19 mouse cellular contexts compared by ENCODE assay signal in the genomic region with DNA sequence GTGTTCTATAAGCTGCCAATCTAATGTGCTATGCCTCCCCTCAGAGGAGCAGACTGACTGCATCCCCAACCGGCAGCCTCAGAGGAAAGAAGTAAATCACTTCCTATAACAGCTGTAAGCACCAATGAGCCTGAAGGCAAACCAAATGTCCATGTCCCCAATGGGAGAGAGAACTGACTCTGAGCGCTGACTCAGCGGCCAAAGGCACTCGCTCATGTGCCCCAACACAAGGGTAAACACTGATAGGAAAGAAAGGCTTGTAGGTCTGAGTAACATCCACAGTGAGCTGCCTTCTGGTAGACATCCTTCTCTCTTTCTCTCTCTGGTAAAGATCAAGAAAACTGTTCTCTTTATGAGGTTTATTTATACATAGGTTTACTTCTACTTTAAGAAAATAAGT.
"Had no signal": no experiment of that assay in that cellular context is flagged by ENCODE, and none has a peak within 500 bp of the region (broad histone marks: within the 10 kb centered on the region; RNA-seq: fewer than 3 reads in every experiment).

No protein-coding gene starts in this region.

- H3K4me3 ChIP-seq: intestine, embryonic 15.5 days; limb, embryonic 12.5 days; limb, embryonic 15.5 days; liver, embryonic 15.5 days; midbrain, embryonic 12.5 days; midbrain, embryonic 15.5 days; neural tube, embryonic 13.5 days; stomach, embryonic 15.5 days had no signal

- H3K9me3 ChIP-seq: intestine, embryonic 15.5 days; limb, embryonic 12.5 days; limb, embryonic 15.5 days; liver, embryonic 15.5 days; midbrain, embryonic 12.5 days; midbrain, embryonic 15.5 days; neural tube, embryonic 13.5 days; stomach, embryonic 15.5 days had no signal

- H3K27me3 ChIP-seq: intestine, embryonic 15.5 days; limb, embryonic 12.5 days; limb, embryonic 15.5 days; liver, embryonic 15.5 days; midbrain, embryonic 12.5 days; midbrain, embryonic 15.5 days; neural tube, embryonic 13.5 days; stomach, embryonic 15.5 days had no signal

- H3K9ac ChIP-seq: intestine, embryonic 15.5 days; limb, embryonic 12.5 days; limb, embryonic 15.5 days; liver, embryonic 15.5 days; lung, embryonic 14.5 days; midbrain, embryonic 12.5 days; midbrain, embryonic 15.5 days; neural tube, embryonic 13.5 days; stomach, embryonic 15.5 days had no signal

- ATAC-seq: intestine, embryonic 15.5 days; lung, postnatal 0 days; midbrain, embryonic 15.5 days had no signal

- H3K36me3 ChIP-seq: intestine, embryonic 15.5 days; midbrain, embryonic 15.5 days; stomach, embryonic 15.5 days had no signal

- H3K4me2 ChIP-seq: intestine, embryonic 15.5 days; limb, embryonic 12.5 days; limb, embryonic 15.5 days; liver, embryonic 15.5 days; lung, embryonic 14.5 days; midbrain, embryonic 12.5 days; midbrain, embryonic 15.5 days; neural tube, embryonic 13.5 days; stomach, embryonic 15.5 days had no signal

- DNase-seq: kidney, adult 18-20 months; kidney, adult 9 months; kidney, postnatal 14 days; kidney, postnatal 4 days; lung, embryonic 14.5 days; lung, postnatal 36 days; retina, postnatal 1 day; right cerebral cortex, postnatal 25 days; spleen, adult 18-20 months; thymus, postnatal 25 days had no signal

- H3K4me1 ChIP-seq: intestine, embryonic 15.5 days; limb, embryonic 12.5 days; limb, embryonic 15.5 days; midbrain, embryonic 12.5 days; midbrain, embryonic 15.5 days; neural tube, embryonic 13.5 days; stomach, embryonic 15.5 days had no signal

- H3K27ac ChIP-seq: intestine, embryonic 15.5 days; limb, embryonic 12.5 days; limb, embryonic 15.5 days; liver, embryonic 15.5 days; midbrain, embryonic 12.5 days; midbrain, embryonic 15.5 days; neural tube, embryonic 13.5 days; stomach, embryonic 15.5 days had no signal
